Mouse (Mus musculus): ENCODE results near the gene Fam53b.

- TF ChIP-seq CTCF (IDR thresholded peaks at IDR 0.05; ENCODE audit: borderline replicate concordance, extremely low read depth, insufficient read depth, insufficient read length): no peak
- TF ChIP-seq POLR2A (IDR thresholded peaks at IDR 0.05; ENCODE audit: borderline replicate concordance, extremely low read depth, insufficient read depth, insufficient read length, poor library complexity, severe bottlenecking): no peak
Measured at GRCm38 (mm10) chr7:132726106-132726861, 87.4 kb downstream of the Fam53b start.

Measured in brain, embryonic 14.5 days (tissue).